Mouse (Mus musculus): ENCODE measurements around the gene Ggta1.

- TF ChIP-seq CTCF (IDR thresholded peaks at IDR 0.05; ENCODE audit: control insufficient read depth, insufficient read depth, low read length), result no peak
- TF ChIP-seq POLR2A (IDR thresholded peaks at IDR 0.05; ENCODE audit: borderline replicate concordance, control insufficient read depth, low read depth, low read length), result no peak
These were observed 51.3 kb downstream of the Ggta1 start for GRCm38 (mm10) chr2:35411640-35412190.
